Mouse (Mus musculus) thymus, postnatal 25 days (tissue): Measurements from ENCODE around the gene Nmb.
"Not testable (repeated sequence)": the region's sequence is repeated elsewhere in the genome, so short reads cannot be mapped to it uniquely, and the experiment has no call there.

ENCODE experiments used
- DNase-seq: peaks from one replicate; pipeline ENCODE4 v3.0.0; 2022

Gene Nmb

DNA sequence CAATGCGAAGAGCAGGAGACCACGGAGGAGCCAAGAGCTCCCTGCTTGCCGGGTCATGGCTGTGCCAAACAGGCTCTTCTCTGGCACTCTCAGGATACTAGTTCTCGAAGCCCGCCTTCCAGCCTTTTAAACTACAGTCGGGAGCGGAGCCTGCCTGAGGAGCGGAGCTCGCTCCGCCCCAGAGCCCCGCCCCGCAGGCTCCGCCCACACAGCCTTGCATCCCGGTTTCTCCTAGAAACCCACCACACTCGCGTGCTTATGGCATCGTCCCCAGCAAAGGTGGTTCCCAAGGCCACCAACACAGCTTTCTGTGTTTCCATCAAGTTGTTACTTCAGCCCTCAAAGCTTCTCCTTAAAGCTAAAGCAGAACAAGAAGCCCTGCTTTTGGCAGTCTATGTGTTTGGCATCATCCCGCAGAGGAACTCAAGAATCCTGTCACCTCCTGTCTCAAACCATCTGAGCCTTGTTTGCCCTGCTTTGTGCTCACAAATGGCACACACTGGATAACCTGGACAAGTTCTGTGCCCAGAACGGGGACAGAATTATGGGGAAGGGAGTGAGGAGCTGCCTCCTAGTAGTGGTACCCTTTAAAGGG lies at the start of gene Nmb:
Gene Nmb (minus strand): TSS at position 156 of the 595 bp plus-strand sequence.
- peak; percentile 62 for DNase-seq

- no peak for DNase-seq
Observed at GRCm38 (mm10) chr7:80954251-80954650, 49.4 kb upstream of the Nmb start.

GRCm38 (mm10) chr7:80952140-80952539 lies 47.3 kb upstream of the Nmb start:
- DNase-seq: no peak

DNA sequence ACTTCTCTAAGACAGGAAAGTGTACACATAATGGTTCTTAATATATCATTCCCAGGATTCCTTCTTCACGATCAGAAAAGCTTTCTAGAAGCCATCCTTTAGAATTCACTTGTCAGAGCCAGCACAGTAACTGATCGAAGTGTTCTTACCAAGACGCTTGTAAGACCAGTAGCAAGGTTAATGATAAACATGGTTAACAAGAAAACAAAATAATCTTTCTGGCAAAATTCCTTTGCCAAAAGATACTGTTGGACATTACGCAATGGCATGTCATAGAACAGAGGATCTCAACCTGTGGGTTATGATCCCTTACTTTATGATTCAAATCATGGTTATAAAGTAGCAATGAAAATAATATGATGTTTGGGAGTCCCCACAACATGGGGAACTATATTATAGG lies 46.6 kb upstream of the Nmb start:
- DNase-seq: no peak

GRCm38 (mm10) chr7:80947445-80948350 lies 42.8 kb upstream of the Nmb start, which contains the start of gene Sec11a:
Sec11a (minus strand) TSS chr7:80947780.
- DNase-seq: peak; percentile 96

DNA sequence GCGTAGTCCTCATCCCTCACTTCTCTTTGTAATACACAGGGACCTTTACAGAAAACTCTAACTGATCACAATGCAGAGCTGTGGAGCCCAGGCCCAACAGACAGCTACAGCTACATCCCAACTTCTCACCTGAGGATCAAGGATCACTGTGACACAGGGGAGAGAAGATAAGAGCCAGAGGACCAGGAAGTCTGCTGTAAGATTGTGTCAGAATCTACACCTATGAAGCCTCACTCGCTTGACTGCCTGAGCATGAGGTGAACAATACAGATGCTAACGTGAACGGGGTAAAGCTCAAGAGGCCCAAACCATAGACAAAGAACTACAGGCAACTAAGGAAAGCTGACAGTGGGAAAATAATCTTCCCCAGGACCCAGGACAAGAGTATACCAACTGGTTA lies 34.9 kb upstream of the Nmb start:
- no peak for DNase-seq

DNA sequence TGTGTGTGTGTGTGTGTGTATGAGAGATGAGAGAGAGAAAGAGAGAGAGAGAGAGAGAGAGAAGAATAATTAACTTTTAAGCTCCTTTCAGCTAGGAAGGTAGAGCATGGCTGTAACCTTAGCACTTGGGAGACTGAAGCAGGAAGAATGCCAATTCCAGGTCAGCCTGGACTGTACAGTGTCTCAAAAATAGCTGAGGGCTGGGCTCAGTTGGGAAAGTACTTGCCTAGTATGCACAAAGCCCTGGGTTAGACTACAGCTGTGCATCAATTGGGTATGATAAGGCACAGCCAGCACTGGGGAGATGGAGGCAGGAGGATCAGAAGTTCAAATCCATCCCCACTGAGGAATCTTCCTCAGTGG lies 32.4 kb upstream of the Nmb start:
- DNase-seq: not testable (repeated sequence)

DNA sequence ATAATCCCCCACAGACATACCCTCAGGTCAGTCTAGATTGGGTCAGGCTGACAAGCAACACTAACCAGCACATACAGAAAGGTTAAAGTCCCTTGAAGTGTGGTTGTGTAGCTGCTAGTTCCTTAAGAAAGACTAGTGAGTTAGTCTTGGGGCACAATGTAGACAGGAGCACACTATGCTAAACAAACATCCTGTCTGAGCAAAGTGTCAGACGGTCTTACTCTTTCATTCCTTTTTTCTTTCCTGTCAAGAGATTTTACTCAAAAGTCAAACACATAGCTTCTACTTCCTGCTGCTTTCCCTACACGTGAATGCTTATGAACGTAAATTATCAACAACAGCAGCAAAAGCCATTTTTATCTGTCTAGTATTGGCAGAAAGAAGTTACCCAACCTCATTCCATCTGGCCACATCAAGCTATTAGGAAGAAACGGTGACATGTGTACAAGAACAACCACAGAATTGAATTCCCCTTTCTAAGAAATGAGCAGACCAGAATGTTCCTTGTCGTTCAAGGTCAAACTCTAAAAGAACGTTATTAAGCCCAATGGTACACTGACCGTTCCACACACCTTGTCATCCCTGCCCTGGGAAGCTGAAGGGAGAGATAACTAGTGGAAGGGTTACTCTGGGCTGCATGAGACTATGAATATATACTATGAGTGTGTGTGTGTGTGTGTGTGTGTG lies 31.9 kb upstream of the Nmb start:
- peak; percentile 17 for DNase-seq

GRCm38 (mm10) chr7:80935834-80936233 lies 31.0 kb upstream of the Nmb start:
- DNase-seq: no peak

- no peak for DNase-seq
Observed at GRCm38 (mm10) chr7:80932777-80933176, 27.9 kb upstream of the Nmb start.

DNA sequence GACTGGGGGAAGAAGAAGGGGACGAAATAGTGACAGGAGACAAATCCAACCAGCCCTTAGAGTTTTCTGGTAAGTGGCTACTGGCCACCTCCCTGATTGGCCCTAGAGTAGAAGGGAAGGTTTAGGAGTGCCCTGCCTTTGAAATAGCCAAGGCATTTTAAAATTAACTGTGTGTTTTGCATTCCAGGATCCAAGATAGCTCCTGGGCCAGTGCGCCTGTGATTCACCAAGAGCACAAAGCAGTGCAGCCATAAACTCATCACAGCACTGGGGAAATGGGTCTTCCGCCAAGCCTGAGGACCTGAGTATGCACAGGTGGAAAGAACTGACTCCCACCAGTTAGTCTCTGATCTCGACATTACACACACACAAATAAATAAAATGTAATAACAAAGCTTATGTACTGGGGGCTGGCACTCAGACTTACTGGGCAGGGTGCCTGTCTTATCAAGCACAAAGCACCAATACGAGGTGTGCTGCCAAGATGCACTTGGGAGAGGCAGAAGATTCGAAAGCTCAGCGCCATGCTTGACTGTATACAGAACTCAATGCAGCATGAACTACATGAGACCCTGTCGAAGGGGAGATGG lies 26.8 kb upstream of the Nmb start:
- no peak for DNase-seq

DNA sequence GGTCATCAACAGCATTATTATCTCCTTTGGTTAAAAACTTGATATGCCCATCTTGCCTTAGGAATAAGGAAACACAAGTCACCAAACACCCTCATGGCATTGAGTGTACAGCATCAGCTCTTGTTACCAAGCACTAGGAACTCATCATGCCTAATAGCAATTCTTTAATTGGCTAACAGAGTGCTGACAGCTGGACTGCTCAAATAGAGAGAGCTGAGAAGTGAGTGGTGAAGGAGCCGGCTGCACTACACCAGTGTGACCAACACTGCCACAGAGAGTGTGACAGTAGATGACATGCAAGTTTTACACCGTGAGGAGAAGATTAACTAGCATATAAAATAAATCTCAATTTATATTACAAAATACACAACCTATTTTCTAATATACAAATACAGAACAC lies 18.3 kb upstream of the Nmb start:
- DNase-seq: no peak

DNA sequence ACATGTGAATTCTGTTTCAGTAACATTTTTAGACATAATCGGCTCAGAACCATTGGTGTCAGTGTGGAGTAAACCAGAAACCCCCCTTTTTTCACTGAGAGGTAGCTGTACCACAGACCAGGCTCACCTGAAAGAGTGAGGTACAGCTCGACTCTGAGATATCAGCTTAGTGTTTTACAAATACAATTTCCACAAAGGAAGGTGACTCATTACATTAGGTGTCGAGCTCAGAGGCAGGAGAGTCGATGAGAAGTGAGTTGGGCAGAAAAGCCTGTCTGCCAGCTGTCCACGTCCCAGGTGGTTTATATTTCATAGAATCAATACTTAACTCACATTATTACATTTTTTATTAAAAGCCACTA lies 14.8 kb upstream of the Nmb start:
- no peak for DNase-seq

DNA sequence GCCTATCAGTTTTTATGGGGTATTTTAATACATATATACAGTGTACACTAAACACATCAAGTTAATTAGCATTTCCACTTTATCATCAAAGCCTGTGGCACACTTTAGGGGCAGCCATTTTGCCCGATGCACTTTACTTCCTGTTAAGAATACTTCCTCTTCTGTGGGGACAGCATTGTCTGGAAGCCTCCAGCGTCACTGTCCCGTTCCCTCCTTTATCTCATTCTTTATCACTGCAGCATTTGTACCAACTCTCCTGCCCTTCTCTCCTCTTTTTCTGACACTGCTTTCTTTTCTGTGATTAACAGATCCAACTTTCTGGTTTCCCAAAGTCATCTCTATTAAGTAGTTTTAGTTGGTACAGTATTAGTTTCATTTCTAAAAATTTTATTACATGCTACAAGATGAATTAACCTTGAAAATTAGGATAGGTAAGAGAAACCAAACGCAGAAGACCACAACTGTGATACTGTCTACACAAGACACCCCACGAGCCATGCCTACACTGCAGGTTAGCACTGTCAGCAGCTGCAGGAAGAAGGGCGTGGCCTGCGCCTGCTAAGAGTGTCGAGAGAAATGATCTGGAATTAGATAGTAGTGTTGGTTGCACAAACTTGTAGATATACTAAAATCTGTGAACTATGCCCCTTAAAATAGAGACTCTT lies 14.2 kb upstream of the Nmb start:
- DNase-seq: peak; percentile 64

- DNase-seq: no peak
Observed at GRCm38 (mm10) chr7:80917916-80918465, 13.1 kb upstream of the Nmb start.

GRCm38 (mm10) chr7:80912496-80912895 lies 7.6 kb upstream of the Nmb start:
- no peak for DNase-seq

- no peak for DNase-seq
Observed at GRCm38 (mm10) chr7:80911053-80911452, 6.2 kb upstream of the Nmb start.

DNA sequence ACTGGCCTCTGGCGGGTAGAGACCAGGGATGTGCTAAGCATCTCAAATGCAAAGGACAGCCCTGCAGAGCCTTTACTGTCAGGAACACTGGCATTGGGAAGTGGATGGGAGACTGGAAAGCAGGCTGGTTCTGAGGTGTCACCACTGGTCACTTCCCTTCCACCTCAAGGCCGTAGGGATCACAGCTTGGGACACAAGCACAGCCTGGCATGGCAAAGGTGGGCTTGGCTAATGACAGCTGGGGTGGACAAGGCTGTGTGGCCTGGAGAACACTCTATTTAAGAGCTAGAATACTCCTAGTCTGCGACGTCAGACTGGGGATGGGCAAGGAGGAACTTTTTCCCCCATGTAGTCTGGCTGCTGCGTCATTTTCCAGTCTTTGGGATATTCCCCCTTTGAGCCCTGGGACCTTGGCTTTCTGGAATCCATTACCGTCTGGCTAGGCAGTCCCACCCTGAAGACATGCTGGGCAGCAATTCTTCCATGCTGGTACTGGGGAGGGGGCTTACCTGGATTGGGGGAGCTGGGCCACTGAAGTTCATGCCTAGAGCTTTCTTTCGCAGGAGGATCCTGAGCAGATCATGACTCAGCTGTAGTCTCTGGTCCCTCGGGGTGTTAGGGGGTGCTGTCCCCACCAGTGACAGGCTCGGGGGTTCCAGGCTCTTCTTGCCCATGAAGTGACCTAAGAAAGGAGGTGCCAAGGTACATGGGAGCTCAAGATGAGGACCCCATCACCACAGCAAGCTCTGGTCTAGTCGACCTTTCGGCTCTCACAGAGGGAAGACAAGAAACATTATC lies 1.1 kb downstream of the Nmb start:
- DNase-seq: no peak

- peak; percentile 29 for DNase-seq
Observed at GRCm38 (mm10) chr7:80901541-80902274, 3.2 kb downstream of the Nmb start.

DNA sequence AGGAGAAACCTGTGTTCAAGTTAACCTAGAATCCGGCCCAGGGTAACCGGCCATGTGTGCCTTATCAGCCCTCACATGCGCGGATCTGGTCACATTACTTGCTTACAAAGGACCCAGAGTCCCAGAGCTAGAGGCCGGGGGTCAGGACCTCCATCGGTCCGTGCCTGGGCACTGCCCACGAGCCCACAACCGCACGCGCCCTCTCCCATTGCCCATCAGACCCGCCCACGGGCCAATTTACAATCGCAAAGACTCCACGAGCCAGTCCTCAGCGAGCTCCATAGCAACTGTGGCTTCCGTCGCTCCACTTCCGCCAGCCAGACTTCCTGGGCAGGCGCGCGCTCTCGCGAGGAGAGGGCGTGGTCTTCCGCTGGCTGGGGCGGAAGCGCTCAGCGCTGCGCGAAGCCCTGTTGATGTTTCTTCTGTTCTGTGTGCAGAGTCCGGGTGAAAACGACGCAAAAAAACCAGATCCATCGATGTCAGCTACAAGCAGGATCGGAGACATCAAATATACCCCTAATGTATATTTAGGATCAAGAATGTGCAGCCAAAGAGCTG lies 3.9 kb downstream of the Nmb start, which contains the start of gene Wdr73:
Gene Wdr73 (minus strand): TSS at position 326 of the 558 bp plus-strand sequence.
- DNase-seq: peak; percentile 91

- no peak for DNase-seq
Observed at GRCm38 (mm10) chr7:80897721-80898120, 7.2 kb downstream of the Nmb start.
